Mouse (Mus musculus) left cerebral cortex, adult 11 months (tissue): ENCODE data around the gene Grb7.

Source experiments
- DNase-seq: peaks from one replicate; pipeline ENCODE4 v3.0.0; 2022; ENCODE audit warnings: low spot score

Gene Grb7

DNA sequence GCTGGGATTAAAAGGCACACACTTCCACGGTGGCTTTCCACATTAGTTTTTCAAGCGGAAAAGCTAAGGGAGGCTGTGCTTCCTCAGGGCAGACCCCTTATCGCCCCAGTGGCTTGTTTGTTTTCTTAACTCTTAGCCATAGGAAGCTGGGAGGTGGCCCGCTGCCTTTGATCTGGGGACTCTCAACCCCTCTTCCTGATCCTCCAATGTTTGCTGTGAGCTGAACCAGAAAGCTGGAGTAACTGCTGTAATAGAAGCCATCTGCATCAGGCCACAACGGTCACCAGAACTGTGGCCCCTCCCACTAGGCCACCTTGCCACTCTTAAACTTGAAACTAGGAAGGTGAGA, at the start of gene Grb7:
Grb7 (plus strand) TSS at position 182 of the 349 bp plus-strand sequence.
- DNase-seq: no peak

DNA sequence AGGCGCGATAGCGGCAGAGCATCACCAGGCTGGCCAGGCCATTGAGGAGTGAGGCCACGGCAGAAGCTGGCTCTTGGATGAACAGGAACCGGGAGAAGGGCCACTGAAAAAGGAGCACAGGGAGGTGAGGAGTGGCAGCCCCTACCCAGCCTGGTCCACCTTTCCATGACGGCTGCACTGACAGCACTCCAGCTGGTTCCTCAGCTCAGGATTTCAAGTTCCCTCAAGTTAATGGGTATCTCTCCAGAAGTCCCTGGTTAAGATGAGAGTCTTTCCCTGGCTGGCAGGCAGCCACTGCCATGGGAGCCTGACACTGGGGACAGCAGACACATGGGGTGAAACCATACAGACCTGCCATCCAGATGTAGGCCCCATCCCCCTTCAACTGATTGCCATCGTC, 48.2 kb upstream of the Grb7 start:
- DNase-seq: no peak

DNA sequence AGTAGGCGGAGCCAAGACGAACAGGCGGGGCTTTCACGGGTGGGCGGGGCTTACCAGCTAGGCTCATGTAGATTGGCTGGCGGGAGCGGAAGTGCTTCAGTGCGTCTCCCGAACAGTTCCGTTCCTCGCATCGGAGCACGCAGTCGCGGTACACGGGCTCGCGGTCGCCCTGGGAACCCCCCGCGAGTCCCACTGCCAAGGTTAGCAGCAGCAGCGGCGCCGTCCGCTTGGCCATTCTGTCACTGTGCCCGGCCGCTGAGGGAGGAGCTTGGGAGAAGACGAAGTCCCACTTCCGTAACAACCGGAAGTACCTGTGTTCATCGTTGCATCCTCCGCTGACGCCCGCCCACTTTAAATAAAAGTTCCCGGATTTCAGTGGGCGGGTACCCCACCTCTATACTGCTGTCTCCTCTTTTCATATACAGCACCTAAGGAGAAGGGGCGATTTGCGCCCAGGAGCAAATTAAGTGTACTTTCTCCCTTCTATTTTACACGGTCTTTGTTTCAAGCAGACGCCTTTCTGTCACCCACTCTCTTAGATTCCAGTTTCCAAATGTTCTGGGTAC, 46.0 kb upstream of the Grb7 start, which contains the start of gene Pgap3:
Pgap3 (minus strand) TSS at position 330 of the 566 bp plus-strand sequence.
- DNase-seq: peak; percentile 82

- no peak for DNase-seq
Observed at GRCm38 (mm10) chr11:98400816-98401215, 45.4 kb upstream of the Grb7 start.

DNA sequence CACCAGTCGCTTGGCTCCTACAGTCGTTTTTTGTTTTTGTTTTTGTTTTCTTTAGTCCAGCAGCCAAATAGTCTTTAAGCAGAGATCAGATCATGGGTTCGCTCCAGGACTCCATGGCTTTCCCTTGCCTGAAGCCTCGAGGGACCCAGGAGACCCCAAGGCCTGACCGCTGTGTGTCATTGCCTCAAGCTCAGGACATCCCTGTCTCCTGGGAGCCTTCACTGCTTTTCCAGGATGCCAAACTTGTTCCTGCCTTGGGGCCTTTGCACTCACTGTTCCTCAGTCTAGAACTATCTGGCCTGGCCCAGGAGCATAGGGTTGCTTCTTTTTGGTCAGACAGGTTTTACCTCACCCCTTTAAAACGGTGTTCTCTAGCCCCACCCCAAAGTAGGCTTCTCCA, 39.6 kb upstream of the Grb7 start:
- no peak for DNase-seq

- no peak for DNase-seq
Observed at GRCm38 (mm10) chr11:98408872-98409271, 37.3 kb upstream of the Grb7 start.

- DNase-seq: no peak
Observed at GRCm38 (mm10) chr11:98409341-98409822, 36.8 kb upstream of the Grb7 start.

DNA sequence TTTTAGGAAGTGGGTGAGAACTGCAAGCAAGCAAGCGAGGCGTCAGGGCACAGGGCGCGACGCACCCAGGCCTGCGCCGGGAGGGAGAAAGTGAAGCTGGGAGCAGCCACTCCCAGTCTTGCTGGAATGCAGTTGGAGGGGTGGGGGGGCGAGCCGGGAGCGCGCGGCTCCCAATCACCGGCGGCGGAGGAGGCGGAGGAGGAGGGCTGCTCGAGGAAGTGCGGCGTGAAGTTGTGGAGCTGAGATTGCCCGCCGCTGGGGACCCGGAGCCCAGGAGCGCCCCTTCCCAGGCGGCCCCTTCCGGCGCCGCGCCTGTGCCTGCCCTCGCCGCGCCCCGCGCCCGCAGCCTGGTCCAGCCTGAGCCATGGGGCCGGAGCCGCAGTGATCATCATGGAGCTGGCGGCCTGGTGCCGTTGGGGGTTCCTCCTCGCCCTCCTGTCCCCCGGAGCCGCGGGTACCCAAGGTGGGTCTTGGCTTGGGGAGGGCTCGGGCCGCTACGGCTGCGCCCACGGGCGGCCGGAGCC, 33.9 kb upstream of the Grb7 start, which contains the start of gene Erbb2:
Erbb2 (plus strand) TSS at position 198 of the 524 bp plus-strand sequence.
- DNase-seq: no peak

GRCm38 (mm10) chr11:98412797-98413301, 33.3 kb upstream of the Grb7 start:
- no peak for DNase-seq

DNA sequence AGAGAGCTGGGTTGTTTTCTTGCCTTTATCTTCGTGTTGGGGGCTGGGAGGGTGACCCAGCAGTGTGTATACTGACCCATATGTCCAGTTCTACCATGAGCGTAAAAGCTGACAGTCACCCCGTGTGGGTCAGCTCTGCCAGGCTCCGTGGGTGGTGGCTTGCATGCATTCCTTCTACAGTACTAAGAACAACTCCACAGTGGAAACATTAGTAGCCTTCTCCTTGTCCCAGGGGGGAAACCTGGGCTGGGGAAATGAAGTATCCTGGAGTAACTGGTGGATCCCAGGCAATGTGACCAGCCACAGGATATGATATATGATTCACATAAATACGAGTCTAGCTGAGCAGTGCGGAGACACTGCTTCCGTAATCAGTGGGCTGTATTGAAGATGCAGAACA, 32.5 kb upstream of the Grb7 start:
- no peak for DNase-seq

GRCm38 (mm10) chr11:98414162-98414561, 32.0 kb upstream of the Grb7 start:
- no peak for DNase-seq

GRCm38 (mm10) chr11:98417074-98417473, 29.1 kb upstream of the Grb7 start:
- DNase-seq: no peak

DNA sequence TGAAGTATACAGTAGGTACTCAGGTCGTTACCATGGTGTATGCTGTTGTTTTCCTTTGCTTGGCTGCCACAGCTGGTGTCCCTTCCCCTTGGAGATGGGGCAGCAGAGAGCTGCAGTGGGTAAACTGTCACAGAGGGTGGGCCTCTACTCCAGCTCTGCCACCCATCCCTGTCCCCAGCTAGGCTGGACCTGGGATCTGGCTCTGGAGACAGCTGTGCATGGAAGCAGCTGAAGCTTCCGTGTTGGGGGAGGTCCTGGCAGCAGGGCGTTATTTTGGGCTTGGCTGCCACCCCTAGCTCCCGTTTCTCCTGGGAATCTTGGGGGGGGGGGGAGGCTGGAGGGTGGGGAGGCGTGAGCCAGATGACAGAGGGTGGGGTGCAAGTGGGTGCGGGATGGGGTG, 27.9 kb upstream of the Grb7 start:
- no peak for DNase-seq

- DNase-seq: no peak
Observed at GRCm38 (mm10) chr11:98418939-98419547, 27.2 kb upstream of the Grb7 start.

DNA sequence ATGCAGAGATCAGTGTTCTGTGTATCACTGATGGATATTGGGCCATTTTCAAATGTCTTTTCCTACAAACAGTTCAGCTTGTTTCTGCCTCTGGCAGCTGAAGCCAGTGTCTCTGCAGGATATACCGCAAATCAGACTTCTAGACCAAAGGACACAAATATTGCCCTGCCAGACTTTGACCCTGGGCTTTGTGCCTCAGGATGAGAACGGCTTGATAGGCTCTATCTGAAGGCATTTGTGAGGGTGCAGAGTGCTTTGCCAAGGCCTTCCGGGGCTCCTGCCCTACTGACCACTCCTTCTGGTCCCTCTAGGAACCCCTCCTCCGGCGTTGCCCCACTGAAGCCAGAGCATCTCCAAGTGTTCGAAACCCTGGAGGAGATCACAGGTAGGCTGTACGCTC, 19.6 kb upstream of the Grb7 start:
- DNase-seq: no peak

DNA sequence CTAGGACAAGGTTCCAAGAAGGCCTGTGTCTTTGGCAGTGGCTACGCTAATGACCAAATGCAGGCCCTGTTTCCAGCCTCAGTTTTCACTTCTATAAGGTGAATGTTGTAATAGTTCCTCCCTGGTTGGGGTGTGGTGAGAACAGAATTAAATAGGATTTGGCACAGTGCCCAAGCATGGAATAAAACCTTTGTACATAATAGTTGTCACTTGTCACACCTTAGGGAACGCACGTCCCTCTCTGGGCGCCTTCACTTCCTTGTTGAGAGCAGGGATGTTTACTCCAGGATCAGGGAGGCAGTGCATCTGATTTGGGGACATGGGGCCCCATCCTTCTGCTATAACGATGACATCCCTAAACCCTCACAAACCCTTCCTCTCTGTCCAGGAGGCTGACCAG, 17.8 kb upstream of the Grb7 start:
- DNase-seq: no peak

DNA sequence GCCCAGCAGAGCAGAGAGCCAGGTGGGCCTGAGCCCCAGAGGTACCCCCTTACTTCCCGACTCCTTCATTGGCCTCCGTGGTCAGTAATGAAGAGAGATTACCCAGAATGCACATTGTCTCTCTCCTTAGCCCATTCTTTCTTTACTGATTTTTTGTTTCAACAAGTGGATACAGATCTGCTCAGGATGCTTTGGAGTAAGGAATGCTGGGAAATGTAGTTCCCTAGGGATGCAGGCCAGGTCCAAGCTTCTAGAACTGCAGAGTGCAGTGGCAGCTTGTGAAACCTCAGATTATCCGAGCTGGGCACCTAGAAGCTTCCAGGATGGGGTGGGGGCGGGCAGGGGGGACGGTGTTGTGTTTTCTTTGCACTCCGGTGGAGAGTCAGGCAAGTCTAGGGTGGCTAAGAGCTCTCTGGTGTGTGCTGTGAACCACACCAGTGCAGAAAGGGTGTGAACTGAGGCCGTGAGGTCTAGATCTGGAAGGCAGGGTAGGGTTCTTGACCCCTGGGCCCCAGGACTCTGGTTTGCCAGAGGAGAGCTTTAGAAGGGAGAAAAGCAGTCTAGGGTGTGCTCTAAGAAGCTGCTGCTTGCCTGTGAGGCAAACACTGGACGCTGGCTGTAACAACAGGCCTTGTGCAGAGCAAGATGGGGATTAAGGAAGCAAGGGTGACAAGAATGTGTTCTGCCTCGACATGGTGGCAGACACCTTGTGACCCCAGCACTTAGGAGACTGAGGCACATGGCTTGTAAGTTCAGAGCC, 14.3 kb upstream of the Grb7 start:
- no peak for DNase-seq

GRCm38 (mm10) chr11:98435723-98436122, 10.5 kb upstream of the Grb7 start:
- DNase-seq: no peak

DNA sequence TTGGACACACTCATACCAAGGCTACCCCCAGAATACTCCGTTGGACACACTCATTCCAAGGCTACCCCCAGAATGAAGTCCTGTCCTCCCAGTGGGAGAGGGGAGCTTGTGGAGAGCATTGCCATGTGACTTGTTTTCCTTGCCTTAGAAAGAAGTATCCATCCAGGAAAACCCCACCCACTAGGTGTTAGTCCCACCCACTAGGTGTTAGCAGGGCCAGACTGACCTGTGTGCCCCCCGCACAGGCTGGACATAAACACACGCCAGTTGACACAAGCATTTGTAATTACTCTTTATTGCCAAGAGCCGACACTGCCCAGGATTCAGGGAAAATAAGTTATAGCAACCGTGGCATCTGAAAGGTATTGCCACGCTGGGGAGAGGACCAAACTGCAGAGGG, 8.8 kb upstream of the Grb7 start:
- no peak for DNase-seq

DNA sequence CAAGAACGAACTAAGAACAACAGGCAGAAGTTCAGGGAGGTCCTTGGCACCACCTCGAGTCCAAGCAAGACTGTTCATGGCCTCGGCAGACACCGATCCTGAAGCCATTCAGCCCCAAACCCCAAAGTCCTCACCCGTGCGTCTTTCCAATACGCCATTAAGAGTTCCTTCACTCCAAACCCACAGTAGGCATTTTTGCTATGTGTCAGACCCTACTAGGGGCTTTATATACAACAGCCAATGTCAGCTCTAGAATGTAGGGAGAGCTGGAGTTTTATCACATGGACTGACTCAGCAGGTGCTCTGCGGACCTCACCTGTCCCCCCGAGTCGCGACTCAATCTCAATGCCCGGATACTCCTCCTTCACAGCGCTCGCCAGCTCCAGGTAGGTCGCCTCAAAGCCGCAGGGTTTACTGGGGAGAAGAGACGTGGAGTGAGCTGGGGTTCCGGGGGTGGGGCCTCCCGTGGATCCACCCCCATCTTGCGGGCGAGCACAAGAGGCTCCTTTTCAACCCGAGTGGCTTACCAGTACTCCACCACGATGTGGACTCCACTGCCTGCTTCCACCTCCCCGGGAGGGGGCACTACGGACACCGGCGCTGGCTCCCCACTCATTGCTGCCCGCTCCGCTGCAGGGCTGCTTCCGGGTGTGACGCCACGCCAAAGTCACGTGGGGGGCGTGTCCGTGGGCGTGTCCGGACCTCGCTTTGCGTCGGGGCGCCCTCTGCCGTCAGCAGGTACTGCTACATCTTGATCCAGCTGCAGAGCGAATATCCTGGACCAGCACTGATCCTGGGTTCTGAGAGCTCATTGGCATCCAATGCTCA, 7.6 kb upstream of the Grb7 start, which contains the start of gene Mien1:
Mien1 (minus strand) TSS at position 661 of the 828 bp plus-strand sequence.
- peak; percentile 91 for DNase-seq

DNA sequence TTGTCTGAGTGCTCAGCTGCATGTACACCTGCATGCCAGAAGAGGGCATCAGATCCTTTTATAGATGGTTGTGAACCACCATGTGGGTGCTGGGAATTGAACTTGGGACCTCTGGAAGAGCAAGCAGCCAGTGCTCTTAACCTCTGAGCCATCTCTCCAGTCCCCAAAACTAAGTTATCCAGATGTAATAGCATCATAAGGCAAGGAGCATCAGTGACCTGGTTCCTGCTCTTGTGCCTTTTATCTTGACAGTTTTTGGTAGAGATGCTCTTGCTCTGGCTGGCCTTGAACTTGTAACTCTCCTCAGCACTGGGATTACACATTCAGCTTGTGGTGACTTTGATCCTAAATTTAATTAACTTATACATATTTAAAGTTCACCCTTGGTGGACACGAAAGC, 2.5 kb upstream of the Grb7 start:
- DNase-seq: no peak

DNA sequence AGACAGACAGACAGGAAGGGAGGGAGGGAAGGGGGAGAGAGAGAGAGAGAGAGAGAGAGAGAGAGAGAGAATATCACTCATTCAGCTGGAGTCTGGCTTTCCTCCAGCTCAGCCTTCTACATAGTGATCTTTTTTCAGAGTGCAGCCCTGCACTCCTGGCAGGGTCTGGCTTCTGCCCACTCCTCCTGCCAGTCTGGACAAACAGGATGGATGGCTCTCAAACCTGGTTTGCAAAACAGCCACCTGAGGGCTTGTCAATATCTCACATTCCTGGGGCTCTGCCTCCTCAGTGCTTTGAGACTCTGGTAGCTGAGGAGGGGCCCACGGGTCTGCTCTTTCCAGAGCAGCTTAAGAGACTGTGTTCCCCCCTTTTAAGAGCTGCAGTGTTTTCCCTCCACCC, 956 bp upstream of the Grb7 start:
- no peak for DNase-seq
